ENCODE assay signal across 29 mouse cellular contexts in the genomic region with DNA sequence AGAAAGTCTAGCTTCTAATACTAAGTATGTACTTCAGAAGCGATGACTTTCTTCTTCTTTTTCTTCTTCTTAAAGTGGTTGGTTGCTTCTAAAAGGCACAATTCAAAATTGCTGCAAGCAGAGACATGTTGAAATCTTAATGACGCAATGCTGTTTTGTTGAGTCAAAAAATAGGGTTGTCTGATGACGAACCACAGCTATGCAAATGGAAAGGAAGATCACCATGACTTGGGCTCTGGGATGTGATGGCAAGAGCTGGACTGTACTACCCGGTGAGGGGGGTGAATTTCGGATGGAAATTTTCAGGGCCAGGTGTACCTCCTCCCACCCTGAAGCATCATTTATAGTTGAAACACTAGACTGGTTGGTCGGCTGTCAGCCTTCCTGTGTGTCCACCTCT. TPM values are rescaled to one million over a fixed set of nuclear protein-coding genes. Genes with fewer than 3 reads are reported as not detected.
DNase-seq lines count a peak whose midpoint lies in the region; ATAC-seq and TF ChIP-seq lines count a peak whose summit lies in the region.
"Had no signal": no experiment of that assay in that cellular context is flagged by ENCODE, and none has a peak within 500 bp of the region (broad histone marks: within the 10 kb centered on the region; RNA-seq: fewer than 3 reads in every experiment).

No protein-coding gene starts in this region.

- DNase-seq in lung, postnatal 0 days (ENCODE audit: low spot score) = peak; percentile 63
- no peak for DNase-seq in lung, adult 2 months
- peak; percentile 77 for DNase-seq in adipocyte (ENCODE audit: low spot score)
- DNase-seq in stomach, postnatal 0 days (ENCODE audit: low spot score) = no peak
- no peak for DNase-seq in urinary bladder, postnatal 14 days (ENCODE audit: low spot score)
- DNase-seq in frontal cortex, postnatal 25 days (ENCODE audit: low spot score in 2 of 2) = no peak
- DNase-seq: cerebellum, adult 18-20 months; cerebellum, postnatal 25 days; gastrocnemius, postnatal 10 days; heart, adult 18-20 months; heart, postnatal 36 days; kidney, adult 18-20 months; layer of hippocampus, adult 9-11 months; left cerebral cortex, postnatal 4 days; right cerebral cortex, postnatal 25 days; spleen, adult 18-20 months; thymus, postnatal 25 days had no signal

- no peak overlapping the region for H3K4me2 ChIP-seq in lung, postnatal 0 days (replicated peaks; ENCODE audit: low read depth, low read length)
- no peak overlapping the region for H3K4me2 ChIP-seq in stomach, postnatal 0 days (replicated peaks; ENCODE audit: low read depth)
- H3K4me2 ChIP-seq in hindbrain, embryonic 12.5 days (replicated peaks) = no peak overlapping the region
- H3K4me2 ChIP-seq: embryonic facial prominence, embryonic 13.5 days; hindbrain, embryonic 14.5 days; limb, embryonic 15.5 days; lung, embryonic 15.5 days had no signal

- H3K4me1 ChIP-seq in lung, postnatal 0 days (ENCODE audit: insufficient read depth, low read depth, low read length) = no peaks in the 10 kb centered on the region
- peaks cover 4% of the 10 kb centered on the region for H3K4me1 ChIP-seq in lung, adult 2 months (ENCODE audit: control insufficient read depth, insufficient read depth, low read length)
- peaks cover 7% of the 10 kb centered on the region; the same call in 1 of the 2 replicates for H3K4me1 ChIP-seq in stomach, postnatal 0 days (replicated peaks; ENCODE audit: control insufficient read depth, insufficient read depth)
- H3K4me1 ChIP-seq in hindbrain, embryonic 12.5 days = peaks cover 10% of the 10 kb centered on the region

- no peaks in the 10 kb centered on the region for H3K27me3 ChIP-seq in lung, postnatal 0 days (replicated peaks; ENCODE audit: insufficient read depth, low read length)
- no peaks in the 10 kb centered on the region for H3K27me3 ChIP-seq in stomach, postnatal 0 days (ENCODE audit: control insufficient read depth, insufficient read depth, low read length)
- H3K27me3 ChIP-seq in hindbrain, embryonic 12.5 days = no peaks in the 10 kb centered on the region; the same call in 1 of the 2 replicates
- H3K27me3 ChIP-seq: embryonic facial prominence, embryonic 13.5 days; limb, embryonic 15.5 days; lung, embryonic 15.5 days had no signal

- H3K9ac ChIP-seq in lung, postnatal 0 days (replicated peaks; ENCODE audit: low read depth) = no peak overlapping the region
- H3K9ac ChIP-seq in stomach, postnatal 0 days (ENCODE audit: low read length) = no peak overlapping the region
- no peak overlapping the region for H3K9ac ChIP-seq in hindbrain, embryonic 12.5 days
- H3K9ac ChIP-seq: embryonic facial prominence, embryonic 13.5 days; hindbrain, embryonic 14.5 days; limb, embryonic 15.5 days; liver, embryonic 14.5 days; lung, embryonic 15.5 days had no signal

- ATAC-seq in lung, postnatal 0 days = no peak
- peak; percentile 27 for ATAC-seq in megakaryocyte progenitor cell, adult 5-6 weeks (replicated peaks; ENCODE audit: poor library complexity)
- ATAC-seq in stomach, postnatal 0 days (ENCODE audit: low FRiP score, low TSS enrichment) = no peak
- ATAC-seq in hindbrain, embryonic 12.5 days (ENCODE audit: low FRiP score) = no peak
- ATAC-seq: forebrain, embryonic 14.5 days; inflammation-experienced regulatory T-cells, adult 6 months had no signal

- no peak overlapping the region for H3K4me3 ChIP-seq in lung, postnatal 0 days (ENCODE audit: low read depth, low read length)
- H3K4me3 ChIP-seq in lung, adult 2 months (replicated peaks; ENCODE audit: extremely low read depth, low read depth, low read length) = no peak overlapping the region
- no peak overlapping the region for H3K4me3 ChIP-seq in stomach, postnatal 0 days (ENCODE audit: low read depth, low read length)
- no peak overlapping the region for H3K4me3 ChIP-seq in hindbrain, embryonic 12.5 days
- H3K4me3 ChIP-seq: embryonic facial prominence, embryonic 13.5 days; erythroblast, embryonic 14.5 days; left cerebral cortex, adult 2 months; limb, embryonic 15.5 days; lung, embryonic 15.5 days had no signal

- TF ChIP-seq POLR2A in lung, adult 2 months (IDR thresholded peaks at IDR 0.05; ENCODE audit: borderline replicate concordance, extremely low read depth, low read depth, low read length) = no peak

- no peaks in the 10 kb centered on the region for H3K9me3 ChIP-seq in lung, postnatal 0 days (ENCODE audit: low read length)
- no peaks in the 10 kb centered on the region for H3K9me3 ChIP-seq in stomach, postnatal 0 days (ENCODE audit: control insufficient read depth, low read length)
- no peaks in the 10 kb centered on the region for H3K9me3 ChIP-seq in hindbrain, embryonic 12.5 days (replicated peaks)
- H3K9me3 ChIP-seq: embryonic facial prominence, embryonic 13.5 days; limb, embryonic 15.5 days; lung, embryonic 15.5 days had no signal

- H3K36me3 ChIP-seq in lung, postnatal 0 days (ENCODE audit: insufficient read depth, low read length) = no peaks in the 10 kb centered on the region
- H3K36me3 ChIP-seq in stomach, postnatal 0 days (ENCODE audit: control insufficient read depth, insufficient read depth, low read length) = no peaks in the 10 kb centered on the region
- H3K36me3 ChIP-seq in hindbrain, embryonic 12.5 days = no peaks in the 10 kb centered on the region
- H3K36me3 ChIP-seq: embryonic facial prominence, embryonic 13.5 days; limb, embryonic 15.5 days; lung, embryonic 15.5 days had no signal

- TF ChIP-seq EP300 in lung, postnatal 0 days (IDR thresholded peaks at IDR 0.05) = peak; percentile 49; the same call in 1 of the 2 replicates
- no peak for TF ChIP-seq EP300 in stomach, postnatal 0 days (optimal IDR thresholded peaks at IDR 0.05)

- no peak overlapping the region for H3K27ac ChIP-seq in lung, postnatal 0 days (ENCODE audit: low read length)
- H3K27ac ChIP-seq in stomach, postnatal 0 days (replicated peaks) = 0 out of 2 replicates have a peak overlapping the region, but pooled peaks have one; percentile 41
- no peak overlapping the region for H3K27ac ChIP-seq in hindbrain, embryonic 12.5 days
- H3K27ac ChIP-seq: embryonic facial prominence, embryonic 13.5 days; hindbrain, embryonic 14.5 days; kidney, postnatal 0 days; left cerebral cortex, adult 2 months; limb, embryonic 15.5 days; liver, embryonic 14.5 days; lung, embryonic 15.5 days had no signal

- 57% methylated on average over 6 of the region's 6 CpGs for WGBS in lung, postnatal 0 days
- WGBS in lung, adult 2 months = 60% methylated on average over 6 of the region's 6 CpGs
- WGBS in stomach, postnatal 0 days = 57% methylated on average over 6 of the region's 6 CpGs
- WGBS in hindbrain, embryonic 12.5 days = 87% methylated on average over 6 of the region's 6 CpGs

- no peak for TF ChIP-seq CTCF in lung, postnatal 0 days (IDR thresholded peaks at IDR 0.05)
- TF ChIP-seq CTCF in lung, adult 2 months (IDR thresholded peaks at IDR 0.05; ENCODE audit: insufficient read depth, low read length) = no peak
- no peak for TF ChIP-seq CTCF in stomach, postnatal 0 days (IDR thresholded peaks at IDR 0.05; ENCODE audit: low read depth)

RNA-seq across cellular contexts. Expression of a gene that starts 22.0 kb away (rescaled TPM):
- 3.9 and 5.0 TPM in 2 replicates for polyA plus RNA-seq in lung, postnatal 0 days (2015; fragmentation: Nextera tagmentation; extraction: Ambion mirVana)
- polyA plus RNA-seq in lung, adult 2 months (2012; rRNA removed) = 1.0 and 1.5 TPM in 2 replicates
- total RNA-seq in megakaryocyte progenitor cell, adult 5-6 weeks (2015) = 0.27 TPM in 1 of 2 replicates, not detected in the other
- total RNA-seq in megakaryocyte progenitor cell, adult 5-6 weeks (2017) = 0.12 TPM in 1 of 2 replicates, not detected in the other
- 31.2 and 31.8 TPM in 2 replicates for polyA plus RNA-seq in stomach, postnatal 0 days (2015; fragmentation: Nextera tagmentation; extraction: Ambion mirVana)
- polyA plus RNA-seq in hindbrain, embryonic 12.5 days (2016; fragmentation: Nextera tagmentation; extraction: Ambion mirVana) = 1.7 and 2.6 TPM in 2 replicates
- total RNA-seq: heart, postnatal 36 days had no signal
- polyA plus RNA-seq: erythroblast, embryonic 14.5 days had no signal

Comparison
In these comparisons a context has a peak if more than half of its experiments do, and no peak if none do; other contexts are left out.
1. DNase-seq: peak in lung, postnatal 0 days (single experiment) and adipocyte (single experiment); none in lung, adult 2 months (single experiment), stomach, postnatal 0 days (single experiment), urinary bladder, postnatal 14 days (single experiment) and frontal cortex, postnatal 25 days (0 of 2).